Mouse (Mus musculus) CH12.LX (cell line): ENCODE measurements at regions not wholly inside any gene's neighbourhood (a gene's known extent, or its start where the extent isn't known, plus 50 kb on each side); places are given as distances from the start of the nearest gene placed in this dataset.

Experiments
- BHLHE40 ChIP-seq: IDR thresholded peaks from 2 replicates; pipeline ENCODE4 v1.6.1; 2011; ENCODE audit warnings: mild to moderate bottlenecking, low read depth, low read length, improper control_type of control experiment
- CTCF ChIP-seq, 2 experiments: IDR thresholded peaks in 1 of 2; conservative IDR thresholded peaks in 1 of 2; 2 replicates each; pipeline ENCODE4 v1.5.1; 2011 to 2012; ENCODE audit warnings: low read depth in 2 of 2, low read length in 2 of 2, improper control_type of control experiment in 1 of 2, inconsistent platforms in 1 of 2, mild to moderate bottlenecking in 1 of 2, moderate library complexity in 1 of 2
- E2F4 ChIP-seq: IDR thresholded peaks from 2 replicates; pipeline ENCODE4 v1.6.1; 2011; ENCODE audit warnings: low read depth, low read length, improper control_type of control experiment; ENCODE audit not compliant: insufficient replicate concordance
- MAZ ChIP-seq: IDR thresholded peaks from 2 replicates; pipeline ENCODE4 v1.6.1; 2012; ENCODE audit warnings: low read depth, mild to moderate bottlenecking, inconsistent platforms, low read length, improper control_type of control experiment, moderate library complexity
- MEF2A ChIP-seq: IDR thresholded peaks from 2 replicates; pipeline ENCODE4 v1.6.1; 2014; ENCODE audit warnings: low read depth, mild to moderate bottlenecking, inconsistent platforms, low read length, improper control_type of control experiment, borderline replicate concordance
- POLR2A ChIP-seq: IDR thresholded peaks from 2 replicates; pipeline ENCODE4 v1.6.1; 2011; ENCODE audit warnings: low read depth, mild to moderate bottlenecking, improper control_type of control experiment, low read length
- POLR2AphosphoS2 ChIP-seq: IDR thresholded peaks from 2 replicates; pipeline ENCODE4 v1.6.1; 2011; ENCODE audit warnings: low read depth, low read length, improper control_type of control experiment
- TBP ChIP-seq: conservative IDR thresholded peaks from 2 replicates; pipeline ENCODE4 v1.6.1; 2011; ENCODE audit warnings: low read depth, low read length, improper control_type of control experiment
- ZMIZ1 ChIP-seq: IDR thresholded peaks from 2 replicates; pipeline ENCODE4 v1.6.1; 2012; ENCODE audit warnings: low read depth, mild to moderate bottlenecking, inconsistent platforms, low read length, improper control_type of control experiment

- TF ChIP-seq CTCF (conservative IDR thresholded peaks at IDR 0.05 in 1 of 2, IDR thresholded peaks at IDR 0.05 in 1 of 2; ENCODE audit: low read depth in 2 of 2, low read length in 2 of 2) = no peak
- no peak for TF ChIP-seq ZMIZ1
- no peak for TF ChIP-seq POLR2AphosphoS2
- no peak for TF ChIP-seq MEF2A
- TF ChIP-seq E2F4 = no peak
- no peak for TF ChIP-seq MAZ
- TF ChIP-seq TBP = no peak
- no peak for TF ChIP-seq POLR2A
- no peak for TF ChIP-seq BHLHE40
Observed at GRCm38 (mm10) chr13:44584151-44584550, 145.1 kb upstream of the Jarid2 start.
